Mouse (Mus musculus): ENCODE measurements around the gene Ovol3. TPM values are rescaled to one million over a fixed set of nuclear protein-coding genes. Genes with fewer than 3 reads are reported as not detected.

Gene Ovol3
- not detected for polyA plus RNA-seq (2017; shearing (Covaris generic))

DNA sequence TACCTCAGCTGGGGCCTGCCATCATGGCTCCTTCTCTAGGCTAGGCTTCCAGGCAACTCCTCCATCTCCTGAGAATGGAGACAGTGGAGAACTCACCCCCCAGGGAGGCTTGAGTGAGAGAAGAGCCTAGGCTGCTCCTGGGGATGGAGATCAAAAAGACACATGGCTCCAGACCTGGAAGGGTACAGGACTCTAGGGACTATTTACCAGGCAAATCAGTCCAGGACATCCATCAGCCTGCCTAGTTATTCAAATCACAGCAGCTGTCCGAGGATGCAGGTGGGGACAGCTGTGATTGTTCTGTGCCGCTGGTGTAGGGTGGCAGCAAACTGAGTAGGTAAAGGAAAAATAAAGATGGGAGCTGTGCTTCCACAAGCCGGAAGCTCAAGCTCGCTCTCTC lies at the start of gene Ovol3:
TSS of gene Ovol3 (minus strand) at position 101 of the 400 bp plus-strand sequence.

DNA sequence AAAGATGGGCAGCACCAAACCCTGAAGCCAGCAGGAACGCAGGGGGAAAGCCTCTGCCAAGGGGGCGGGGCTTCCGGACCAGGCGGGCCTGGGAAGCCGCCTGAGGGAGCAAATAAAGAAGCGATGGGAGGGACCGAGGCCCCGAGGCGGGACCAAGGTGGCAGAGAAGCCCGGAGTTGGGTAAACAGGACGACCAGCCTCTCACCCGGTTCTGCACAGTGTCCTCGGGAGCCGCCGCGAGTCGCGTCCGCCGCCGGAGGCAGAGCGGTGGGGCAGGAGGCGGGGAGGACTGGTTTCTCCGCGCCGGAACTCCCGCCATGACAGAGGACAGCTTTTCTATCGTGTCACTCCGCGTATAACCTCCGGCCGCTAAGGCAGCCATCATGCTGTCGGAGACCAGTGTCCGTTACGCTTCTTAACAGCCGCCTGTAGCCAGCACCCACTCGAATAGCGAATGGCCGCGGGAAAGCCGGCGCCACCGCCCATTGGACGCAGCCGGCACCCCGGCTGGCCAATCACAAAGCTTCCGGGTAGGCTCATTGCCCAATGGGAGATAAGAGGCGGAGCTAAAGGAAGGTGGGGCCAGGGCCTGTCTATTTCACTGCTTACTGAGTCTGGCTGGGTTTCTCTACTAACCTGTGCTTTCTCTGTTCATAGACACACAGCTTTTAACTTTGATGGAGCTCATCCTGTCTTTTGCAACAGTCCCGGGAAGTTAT lies 44.6 kb upstream of the Ovol3 start, which contains the start of the genes Thap8 and Wdr62:
TSS of gene Thap8 (plus strand) at position 144 of the 719 bp plus-strand sequence.
TSS of gene Wdr62 (minus strand) at position 469 of the 719 bp plus-strand sequence.

DNA sequence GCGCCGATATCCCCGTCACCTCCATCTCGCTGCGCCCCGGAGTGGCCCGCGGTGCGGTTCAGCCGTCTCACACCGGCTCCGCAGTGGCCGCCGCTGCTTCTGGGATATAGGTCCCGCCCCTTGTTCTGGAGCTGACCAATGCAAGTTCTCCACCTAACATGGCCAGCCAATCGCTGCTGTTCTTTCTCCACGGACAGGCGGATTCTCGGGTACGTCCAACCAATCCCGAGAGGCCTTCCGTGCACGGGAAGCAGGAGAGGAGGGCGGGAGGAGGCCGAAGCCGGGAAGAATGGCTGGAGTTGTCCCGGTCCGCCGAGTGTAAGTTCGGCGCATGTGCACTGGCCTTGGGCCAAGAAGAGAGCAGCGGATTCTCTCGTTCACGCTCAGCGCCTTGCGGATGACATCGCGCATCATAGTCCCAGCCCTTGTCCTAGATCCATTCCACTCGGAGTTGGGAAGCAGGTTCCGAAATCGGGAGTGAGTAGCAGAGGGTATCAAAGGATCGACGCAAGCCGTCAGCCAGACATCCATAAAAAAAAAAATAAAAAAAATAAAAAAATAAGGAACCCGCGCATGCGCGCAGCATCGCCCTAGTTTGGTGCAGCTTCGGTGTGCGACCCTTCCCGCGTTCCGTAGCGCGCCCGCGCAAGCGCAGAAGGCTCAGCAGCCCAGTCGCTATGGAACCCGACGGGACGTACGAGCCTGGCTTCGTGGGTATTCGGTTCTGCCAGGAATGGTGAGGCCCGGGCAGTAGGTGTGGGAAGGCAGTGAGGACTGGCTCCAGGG lies 3.7 kb downstream of the Ovol3 start, which contains the start of the genes Polr2i and Tbcb:
TSS of gene Polr2i (plus strand) at position 280 of the 786 bp plus-strand sequence.
TSS of gene Tbcb (minus strand) at position 604 of the 786 bp plus-strand sequence.

DNA sequence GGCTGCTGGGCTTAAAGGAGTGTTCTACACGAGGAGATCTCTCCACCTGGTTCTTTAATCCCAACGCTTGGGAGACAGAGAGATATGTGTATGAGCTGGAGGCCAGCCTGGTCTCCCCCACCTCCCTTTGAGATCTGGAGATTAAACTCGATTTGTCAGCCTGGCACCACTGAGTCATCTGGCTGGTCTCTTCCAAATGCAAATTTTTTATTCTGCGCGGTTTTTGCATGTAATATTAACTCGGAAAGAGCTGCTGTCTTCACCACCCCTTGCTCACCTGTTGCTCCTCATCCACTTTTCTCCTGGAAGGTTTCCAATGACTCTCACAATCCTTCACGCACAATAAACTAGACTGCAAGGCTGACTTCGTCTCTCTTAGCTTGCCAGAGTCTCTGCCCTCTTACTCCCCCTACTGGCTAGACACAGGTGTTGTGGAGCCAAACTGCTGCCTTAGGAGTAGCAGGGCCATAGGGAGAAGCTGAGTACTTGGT lies 37.0 kb downstream of the Ovol3 start, which contains the start of gene Capns1:
TSS of gene Capns1 (minus strand) at position 331 of the 491 bp plus-strand sequence.

DNA sequence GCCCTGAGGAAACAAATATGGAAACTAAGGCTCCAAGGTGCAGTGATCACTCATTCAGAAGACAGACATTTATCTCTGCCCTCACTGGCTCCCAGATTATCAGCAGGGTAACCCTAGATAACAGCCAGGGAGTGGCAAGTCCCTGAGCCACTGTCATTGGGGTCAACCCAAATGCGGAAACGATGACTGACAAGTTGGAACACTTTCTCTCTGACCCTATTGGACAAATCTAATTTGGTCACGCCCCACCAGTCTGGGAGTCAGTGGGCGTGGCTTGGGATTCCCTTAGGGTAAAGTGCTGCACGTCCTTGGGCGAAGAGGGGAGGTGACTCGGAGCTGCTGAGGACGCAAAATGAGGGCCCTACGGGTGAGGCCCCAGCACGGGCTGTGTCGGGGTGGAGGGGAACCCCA lies 51.6 kb downstream of the Ovol3 start, which contains the start of gene Cox7a1:
TSS of gene Cox7a1 (plus strand) at position 266 of the 411 bp plus-strand sequence.

Other genes with a start within 250 kb of the Ovol3 start
- gene Zfp14, start 184.3 kb downstream of the Ovol3 start, polyA plus RNA-seq (2017; shearing (Covaris generic)), result 8.0 TPM
- 16.4 TPM for gene Zfp82, start 162.8 kb downstream of the Ovol3 start, polyA plus RNA-seq (2017; shearing (Covaris generic))
- gene Gm26920, start 145.3 kb downstream of the Ovol3 start, polyA plus RNA-seq (2017; shearing (Covaris generic)), result 1.2 TPM
- gene Zfp566, start 145.2 kb downstream of the Ovol3 start, polyA plus RNA-seq (2017; shearing (Covaris generic)), result 11.9 TPM
- gene Zfp260, start 140.9 kb downstream of the Ovol3 start, polyA plus RNA-seq (2017; shearing (Covaris generic)), result 111 TPM
- 22.3 TPM for gene Zfp382, start 113.8 kb downstream of the Ovol3 start, polyA plus RNA-seq (2017; shearing (Covaris generic))
- 35.9 TPM for gene Zfp146, start 66.0 kb downstream of the Ovol3 start, polyA plus RNA-seq (2017; shearing (Covaris generic))
- 1.4 TPM for gene Cox7a1, start 51.6 kb downstream of the Ovol3 start, polyA plus RNA-seq (2017; shearing (Covaris generic))
- 70.0 TPM for gene Capns1, start 36.9 kb downstream of the Ovol3 start, polyA plus RNA-seq (2017; shearing (Covaris generic))
- gene Polr2i, start 3.8 kb downstream of the Ovol3 start, polyA plus RNA-seq (2017; shearing (Covaris generic)), result 55.8 TPM
- gene Tbcb, start 3.5 kb downstream of the Ovol3 start, polyA plus RNA-seq (2017; shearing (Covaris generic)), result 123 TPM
- 0.66 TPM for gene Thap8, start 44.4 kb upstream of the Ovol3 start, polyA plus RNA-seq (2017; shearing (Covaris generic))
- 7.5 TPM for gene Wdr62, start 44.7 kb upstream of the Ovol3 start, polyA plus RNA-seq (2017; shearing (Covaris generic))
- 9.6 TPM for gene Clip3, start 56.0 kb upstream of the Ovol3 start, polyA plus RNA-seq (2017; shearing (Covaris generic))
- gene Alkbh6, start 73.0 kb upstream of the Ovol3 start, polyA plus RNA-seq (2017; shearing (Covaris generic)), result 178 TPM
- 18.4 TPM for gene Syne4, start 79.1 kb upstream of the Ovol3 start, polyA plus RNA-seq (2017; shearing (Covaris generic))
- gene E130208F15Rik, start 86.0 kb upstream of the Ovol3 start, polyA plus RNA-seq (2017; shearing (Covaris generic)), result not detected
- 11.3 TPM for gene Sdhaf1, start 88.2 kb upstream of the Ovol3 start, polyA plus RNA-seq (2017; shearing (Covaris generic))
- not detected for gene Lrfn3, start 127.0 kb upstream of the Ovol3 start, polyA plus RNA-seq (2017; shearing (Covaris generic))
- 14.5 TPM for gene Tyrobp, start 178.0 kb upstream of the Ovol3 start, polyA plus RNA-seq (2017; shearing (Covaris generic))
- gene Hcst, start 184.1 kb upstream of the Ovol3 start, polyA plus RNA-seq (2017; shearing (Covaris generic)), result 407 TPM
- 110 TPM for gene Nfkbid, start 186.0 kb upstream of the Ovol3 start, polyA plus RNA-seq (2017; shearing (Covaris generic))
- 7.7 TPM for gene Aplp1, start 209.8 kb upstream of the Ovol3 start, polyA plus RNA-seq (2017; shearing (Covaris generic))
- not detected for gene Kirrel2, start 222.0 kb upstream of the Ovol3 start, polyA plus RNA-seq (2017; shearing (Covaris generic))
- gene Nphs1, start 222.6 kb upstream of the Ovol3 start, polyA plus RNA-seq (2017; shearing (Covaris generic)), result not detected

Data from inflammation-experienced regulatory T-cells, adult 16 weeks (primary cell).